Mouse (Mus musculus) thymus, adult 2 months (tissue): ENCODE measurements at regions not wholly inside any gene's neighbourhood (a gene's known extent, or its start where the extent isn't known, plus 50 kb on each side); places are given as distances from the start of the nearest gene placed in this dataset.

ENCODE experiments used
- DNase-seq: peaks from one replicate; pipeline ENCODE4 v3.0.0; 2021
- H3K27ac ChIP-seq: fragments of 200-500 bp; 2 replicates; pipeline ENCODE4 v1.5.1; 2012; ENCODE audit warnings: low read length, control low read depth; ENCODE audit not compliant: control insufficient read depth, insufficient read depth
- H3K27me3 ChIP-seq: fragments of 200-500 bp; 2 replicates; pipeline ENCODE4 v1.6.1; 2012; ENCODE audit warnings: mild to moderate bottlenecking, low read length, moderate library complexity, mixed read lengths; ENCODE audit not compliant: control insufficient read depth, insufficient read depth
- H3K36me3 ChIP-seq: fragments of 200-500 bp; 2 replicates; pipeline ENCODE4 v1.6.1; 2012; ENCODE audit warnings: mild to moderate bottlenecking, low read length, moderate library complexity; ENCODE audit not compliant: control insufficient read depth, insufficient read depth
- H3K4me1 ChIP-seq: fragments of 200-500 bp; replicated peaks from 2 replicates; pipeline ENCODE4 v1.6.1; 2012; ENCODE audit warnings: low read length; ENCODE audit not compliant: control insufficient read depth, insufficient read depth
- H3K4me3 ChIP-seq: fragments of 200-500 bp; 2 replicates; pipeline ENCODE4 v1.5.1; 2012; ENCODE audit warnings: mild to moderate bottlenecking, low read length, control low read depth, moderate library complexity; ENCODE audit not compliant: control insufficient read depth, insufficient read depth
- CTCF ChIP-seq: fragments of 200-500 bp; IDR thresholded peaks from 2 replicates; pipeline ENCODE4 v1.5.1; 2012; ENCODE audit warnings: mild to moderate bottlenecking, control low read depth, low read length, moderate library complexity, borderline replicate concordance; ENCODE audit not compliant: control insufficient read depth, poor library complexity, insufficient read depth; ENCODE audit errors: extremely low read depth
- POLR2A ChIP-seq: fragments of 200-500 bp; IDR thresholded peaks from 2 replicates; pipeline ENCODE4 v1.6.1; 2012; ENCODE audit warnings: mild to moderate bottlenecking, low read length, control low read depth, moderate library complexity; ENCODE audit not compliant: control insufficient read depth, poor library complexity, insufficient read depth; ENCODE audit errors: extremely low read depth
- WGBS: fragments of 180-500 bp; shearing (Covaris S2); methylation state at CpG from one replicate; pipeline ENCODE4 v1.1.7; 2018; 5-methylcytosine and 5-hydroxymethylcytosine counted together

DNA sequence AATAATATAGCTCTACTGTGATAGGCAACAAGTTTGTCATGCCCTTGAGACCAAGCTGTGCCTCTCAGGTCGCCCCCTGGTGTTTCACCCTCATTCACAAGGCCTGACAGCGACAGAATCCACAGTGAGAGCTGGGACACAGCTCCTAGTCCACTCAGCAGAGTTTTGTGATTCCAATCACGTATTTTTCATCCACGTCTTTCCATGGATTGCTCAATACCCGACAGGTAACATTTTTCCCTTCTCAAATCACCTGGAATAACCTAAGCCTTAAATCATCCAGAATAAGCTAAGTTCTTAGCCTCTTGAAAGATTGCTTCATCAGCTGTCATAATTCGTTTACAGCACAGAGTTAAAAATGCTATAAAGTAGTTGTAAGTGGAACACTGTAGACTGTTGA lies 211.3 kb downstream of the Ccdc91 start:
- no peak for TF ChIP-seq POLR2A
- TF ChIP-seq CTCF = no peak
- WGBS = 84% methylated on average over 6 of the region's 6 CpGs
- Histone ChIP-seq H3K36me3 (no peaks in the 10 kb centered on the region), H3K4me1 (no peaks in the 10 kb centered on the region), H3K27ac (no peak overlapping the region), H3K4me3 (no peak overlapping the region), H3K27me3 (no peaks in the 10 kb centered on the region)
- no peak for DNase-seq

DNA sequence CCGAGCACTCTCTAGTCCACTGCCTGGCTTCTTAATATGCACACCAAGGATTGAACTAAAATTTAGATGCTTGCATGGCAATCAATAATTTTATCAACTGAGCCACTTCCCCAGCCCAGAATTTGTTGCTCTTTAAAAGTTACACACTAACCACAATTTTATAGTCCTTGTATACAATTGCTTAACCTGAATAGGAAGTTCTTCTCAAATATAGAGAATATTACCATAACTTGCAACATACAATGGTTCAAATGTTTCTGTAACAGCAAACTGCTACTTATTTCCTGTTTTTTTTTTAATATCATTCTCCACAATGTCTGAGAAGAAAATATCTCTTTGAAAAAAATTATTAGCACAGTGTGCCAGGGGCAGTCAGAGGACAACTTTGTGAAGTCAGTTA lies 222.6 kb downstream of the Ccdc91 start:
- no peak overlapping the region for H3K4me3 ChIP-seq
- H3K27ac ChIP-seq = no peak overlapping the region
- no peak for DNase-seq
- H3K27me3 ChIP-seq = no peaks in the 10 kb centered on the region
- TF ChIP-seq POLR2A (no peak), CTCF (no peak)
- no peaks in the 10 kb centered on the region for H3K4me1 ChIP-seq
- no peaks in the 10 kb centered on the region for H3K36me3 ChIP-seq
- 97% methylated on average over 1 of the region's 1 CpGs for WGBS

DNA sequence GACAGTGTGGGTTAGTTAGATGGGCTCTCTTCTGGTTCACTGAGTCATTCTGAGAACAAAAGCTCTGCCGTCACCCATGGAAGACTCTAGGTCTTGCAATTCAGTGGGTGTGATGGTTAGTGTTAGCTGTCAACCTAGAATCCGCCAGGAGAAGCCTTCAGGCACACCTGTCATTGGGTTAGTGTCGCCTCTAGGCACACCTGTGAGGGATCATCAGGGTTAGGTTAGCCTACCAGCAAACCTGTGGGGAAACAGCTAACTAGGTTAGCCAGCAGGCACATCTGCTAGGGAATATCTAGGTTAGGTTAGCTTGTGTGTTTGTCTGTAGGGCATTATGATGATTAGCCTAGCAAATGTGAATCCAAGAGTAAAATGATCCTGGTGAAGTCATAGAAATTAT lies 223.8 kb downstream of the Ccdc91 start:
- Histone ChIP-seq H3K27ac (no peak overlapping the region), H3K27me3 (no peaks in the 10 kb centered on the region), H3K36me3 (no peaks in the 10 kb centered on the region), H3K4me1 (no peaks in the 10 kb centered on the region), H3K4me3 (no peak overlapping the region)
- DNase-seq = no peak
- 88% methylated on average over 3 of the region's 3 CpGs for WGBS
- TF ChIP-seq POLR2A (no peak), CTCF (no peak)

DNA sequence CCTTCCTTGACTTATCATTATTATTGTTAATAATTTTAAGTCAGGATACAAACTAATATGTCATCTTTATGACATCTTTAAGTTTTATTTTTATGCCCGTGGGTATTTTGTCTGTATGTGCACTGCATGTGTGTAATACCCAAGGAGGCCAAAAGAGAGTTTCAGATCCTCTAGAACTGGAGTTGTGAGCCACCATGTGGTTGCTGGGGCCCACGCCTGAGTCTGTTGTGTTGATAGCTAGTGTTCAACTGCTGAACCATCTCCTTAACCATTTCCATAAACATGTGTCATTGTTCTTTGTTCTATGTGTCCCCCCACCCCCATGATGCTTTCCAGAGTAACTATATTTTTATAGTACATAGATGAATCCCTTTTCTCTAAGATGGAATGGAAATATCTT lies 225.0 kb downstream of the Ccdc91 start:
- 76% methylated on average over 2 of the region's 2 CpGs for WGBS
- TF ChIP-seq POLR2A (no peak), CTCF (no peak)
- Histone ChIP-seq H3K27ac (no peak overlapping the region), H3K36me3 (no peaks in the 10 kb centered on the region), H3K4me1 (no peaks in the 10 kb centered on the region), H3K4me3 (no peak overlapping the region), H3K27me3 (no peaks in the 10 kb centered on the region)
- DNase-seq = no peak

DNA sequence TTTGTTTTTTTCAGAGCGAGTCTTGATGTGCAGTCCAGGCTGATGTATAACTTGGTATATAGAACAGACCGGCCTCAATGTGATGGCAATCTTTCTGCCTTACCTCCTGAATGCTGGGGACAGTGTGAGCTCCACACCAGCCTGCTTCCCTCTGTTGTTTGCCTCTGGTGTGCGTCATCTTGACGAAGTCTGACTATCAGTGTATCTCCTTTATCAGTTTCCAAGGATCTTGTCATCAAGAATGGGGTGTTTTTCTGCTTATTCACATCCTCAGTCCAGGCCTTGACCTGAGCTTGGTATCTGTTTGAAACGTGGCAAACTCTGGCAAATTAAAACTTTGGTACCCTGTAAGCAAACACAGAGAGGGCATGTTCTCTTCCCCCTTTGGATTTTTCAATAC lies 226.3 kb downstream of the Ccdc91 start:
- DNase-seq = no peak
- Histone ChIP-seq H3K4me1 (no peaks in the 10 kb centered on the region), H3K4me3 (no peak overlapping the region), H3K27me3 (no peaks in the 10 kb centered on the region), H3K36me3 (no peaks in the 10 kb centered on the region), H3K27ac (no peak overlapping the region)
- WGBS = 81% methylated on average over 5 of the region's 5 CpGs
- TF ChIP-seq POLR2A = no peak
- TF ChIP-seq CTCF = no peak

DNA sequence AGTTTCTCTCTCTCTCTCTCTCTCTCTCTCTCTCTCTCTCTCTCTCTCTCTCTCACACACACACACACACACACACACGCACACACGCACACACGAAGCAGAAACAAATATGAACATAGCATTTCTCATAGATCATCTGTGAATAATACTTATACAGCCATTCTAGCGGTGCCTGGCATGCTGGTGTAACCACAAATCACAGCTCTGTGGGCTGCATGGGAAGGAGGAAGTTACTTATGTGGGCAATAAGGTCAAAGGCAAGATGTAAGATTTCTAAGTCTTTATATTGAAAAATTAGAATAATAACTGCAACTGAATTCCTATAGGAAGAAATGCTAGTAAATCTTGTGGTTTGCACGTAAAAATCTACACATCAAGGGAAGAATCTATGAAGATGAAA lies 228.7 kb downstream of the Ccdc91 start:
- Histone ChIP-seq H3K27me3 (no peaks in the 10 kb centered on the region), H3K4me1 (no peaks in the 10 kb centered on the region), H3K27ac (no peak overlapping the region), H3K36me3 (no peaks in the 10 kb centered on the region), H3K4me3 (no peak overlapping the region)
- 53% methylated on average over 5 of the region's 5 CpGs for WGBS
- TF ChIP-seq CTCF = no peak
- TF ChIP-seq POLR2A = no peak
- DNase-seq = no peak

DNA sequence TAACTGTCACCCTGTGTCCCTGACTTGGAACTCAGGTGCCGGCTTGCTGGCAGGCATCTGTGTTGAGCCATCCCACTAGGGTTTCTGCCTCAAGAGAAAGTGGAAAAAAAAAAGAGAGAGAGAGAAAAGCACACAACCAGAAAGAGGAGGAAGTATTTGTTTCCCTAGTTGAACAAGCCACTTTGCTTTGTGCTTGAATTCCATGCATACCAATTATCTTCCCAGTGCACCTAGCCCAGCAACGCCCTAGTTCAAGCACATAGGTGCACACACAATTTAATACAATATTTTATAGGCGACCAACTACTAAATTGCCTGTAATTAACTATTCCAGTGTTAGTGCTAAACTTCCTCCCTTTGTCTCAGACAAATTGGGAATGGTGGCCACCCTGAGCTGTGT lies 230.3 kb downstream of the Ccdc91 start:
- Histone ChIP-seq H3K27me3 (no peaks in the 10 kb centered on the region), H3K4me1 (no peaks in the 10 kb centered on the region), H3K36me3 (no peaks in the 10 kb centered on the region), H3K27ac (no peak overlapping the region), H3K4me3 (no peak overlapping the region)
- TF ChIP-seq CTCF = no peak
- TF ChIP-seq POLR2A = no peak
- 78% methylated on average over 3 of the region's 3 CpGs for WGBS
- DNase-seq = no peak

DNA sequence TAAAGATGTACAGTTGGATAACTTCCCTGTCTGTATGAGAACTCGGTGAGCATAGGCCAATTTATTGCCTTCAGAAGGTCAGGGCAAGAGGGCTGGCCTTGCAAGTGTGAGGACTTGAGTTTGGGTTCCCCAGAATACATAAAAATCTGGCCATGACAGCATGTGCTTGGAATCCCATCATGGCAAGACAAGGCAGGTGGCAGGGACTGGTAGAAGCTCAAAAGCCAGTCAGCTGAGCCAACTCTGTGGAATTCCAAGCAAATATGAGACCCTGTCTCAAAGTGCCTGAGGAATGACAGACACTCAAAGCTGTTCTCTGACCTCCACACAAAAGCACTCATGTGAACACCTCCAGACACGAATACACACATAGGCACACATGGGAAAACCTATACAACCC lies 231.1 kb downstream of the Ccdc91 start:
- no peak for TF ChIP-seq POLR2A
- no peak for TF ChIP-seq CTCF
- H3K27ac ChIP-seq = no peak overlapping the region
- no peaks in the 10 kb centered on the region for H3K36me3 ChIP-seq
- WGBS = 88% methylated on average over 2 of the region's 2 CpGs
- no peaks in the 10 kb centered on the region for H3K27me3 ChIP-seq
- H3K4me1 ChIP-seq = no peaks in the 10 kb centered on the region
- DNase-seq = no peak
- H3K4me3 ChIP-seq = no peak overlapping the region
